Mouse (Mus musculus) liver, embryonic 14 days (tissue): ENCODE results near the gene Fbxo40. TPM values are rescaled to one million over a fixed set of nuclear protein-coding genes. Genes with fewer than 3 reads are reported as not detected.

Experiments used
- polyA plus RNA-seq: library from polyadenylated mRNA; depleted of rRNA; stranded (reverse); fragments of >200 nt; gene quantifications from 2 replicates; pipeline ENCODE4 v1.2.3, GENCODE M21; 2012; rRNA removed

Gene Fbxo40
- 0.02 TPM in 2 replicates for polyA plus RNA-seq

GRCm38 (mm10) chr16:36989999-36990625, at the start of gene Fbxo40:
TSS of gene Fbxo40 (minus strand) at chr16:36990467.

GRCm38 (mm10) chr16:37011061-37011921, 21.0 kb upstream of the Fbxo40 start, which contains the start of gene Polq:
TSS of gene Polq (plus strand) at chr16:37011786.

GRCm38 (mm10) chr16:36934841-36935620, 55.2 kb downstream of the Fbxo40 start, which contains the start of gene Hcls1:
TSS of gene Hcls1 (plus strand) at chr16:36934983.

Other genes with a start within 250 kb of the Fbxo40 start
- gene Slc15a2, start 205.5 kb downstream of the Fbxo40 start, polyA plus RNA-seq: 2.0 and 3.6 TPM in 2 replicates
- gene Iqcb1, start 162.1 kb downstream of the Fbxo40 start, polyA plus RNA-seq: 4.2 and 4.5 TPM in 2 replicates
- gene Eaf2, start 115.5 kb downstream of the Fbxo40 start, polyA plus RNA-seq: 0.17 and 0.30 TPM in 2 replicates
- 10.6 and 12.8 TPM in 2 replicates for gene Golgb1, start 115.3 kb downstream of the Fbxo40 start, polyA plus RNA-seq
- 12.0 and 14.1 TPM in 2 replicates for gene Hcls1, start 55.5 kb downstream of the Fbxo40 start, polyA plus RNA-seq
- 9.9 and 10.5 TPM in 2 replicates for gene Polq, start 21.3 kb upstream of the Fbxo40 start, polyA plus RNA-seq